Mouse (Mus musculus) ES-E14 (cell line): Measurements from ENCODE around the gene Sp9. TPM values are rescaled to one million over a fixed set of nuclear protein-coding genes. Genes with fewer than 3 reads are reported as not detected.

ENCODE experiments used
- DNase-seq: peaks from one replicate; pipeline ENCODE4 v3.0.0-alpha.2; 2013; ENCODE audit warnings: low read depth, low spot score
- H3K27ac ChIP-seq: 2 replicates; pipeline ENCODE4 v1.5.1; 2012; ENCODE audit warnings: low read depth, mild to moderate bottlenecking, low read length, moderate library complexity, mixed read lengths; ENCODE audit not compliant: poor library complexity, insufficient read depth, severe bottlenecking
- H3K36me3 ChIP-seq: 2 replicates; pipeline ENCODE4 v1.6.1; 2012; ENCODE audit warnings: mild to moderate bottlenecking, low read length, moderate library complexity, mixed read lengths; ENCODE audit not compliant: control insufficient read depth, poor library complexity, insufficient read depth, severe bottlenecking
- H3K4me1 ChIP-seq, 2 experiments: fragments of 150-350 bp in 1 of 2; sonication (generic) in 1 of 2; 2 replicates each; pipeline ENCODE4 v1.6.1; 2012; ENCODE audit warnings: low read length in 2 of 2, mild to moderate bottlenecking in 1 of 2, mixed read lengths in 1 of 2; ENCODE audit not compliant: control insufficient read depth in 2 of 2, insufficient read depth in 2 of 2, poor library complexity in 1 of 2
- H3K4me3 ChIP-seq, 2 experiments: fragments of 150-350 bp in 1 of 2; sonication (generic) in 1 of 2; 2 replicates each; pipeline ENCODE4 v1.5.1; 2012; ENCODE audit warnings: low read length in 2 of 2, low read depth in 1 of 2, mild to moderate bottlenecking in 1 of 2, mixed read lengths in 1 of 2; ENCODE audit not compliant: insufficient read depth in 1 of 2, poor library complexity in 1 of 2, severe bottlenecking in 1 of 2
- H3K9ac ChIP-seq: 2 replicates; pipeline ENCODE4 v1.6.1; 2012; ENCODE audit warnings: low read depth, mild to moderate bottlenecking, low read length, mixed read lengths; ENCODE audit not compliant: poor library complexity, insufficient read depth, severe bottlenecking
- H3K9me3 ChIP-seq: fragments of 150-350 bp; sonication (generic); 2 replicates; pipeline ENCODE4 v1.6.1; 2012; ENCODE audit warnings: low read depth, mild to moderate bottlenecking, low read length; ENCODE audit not compliant: control insufficient read depth, insufficient read depth
- CHD2 ChIP-seq: IDR thresholded peaks from 2 replicates; pipeline ENCODE4 v1.6.1; 2014; ENCODE audit warnings: mild to moderate bottlenecking, low read depth, low read length, inconsistent platforms
- HCFC1 ChIP-seq: IDR thresholded peaks from 2 replicates; pipeline ENCODE4 v1.6.1; 2012; ENCODE audit warnings: low read length, inconsistent platforms, borderline replicate concordance; ENCODE audit not compliant: insufficient read depth
- MAFK ChIP-seq: IDR thresholded peaks from 2 replicates; pipeline ENCODE4 v1.6.1; 2014; ENCODE audit warnings: mild to moderate bottlenecking, low read depth, low read length, inconsistent platforms; ENCODE audit not compliant: insufficient read depth
- ZC3H11A ChIP-seq: IDR thresholded peaks from 2 replicates; pipeline ENCODE4 v1.6.1; 2012; ENCODE audit warnings: low read depth, mild to moderate bottlenecking, inconsistent platforms, low read length, borderline replicate concordance
- ZNF384 ChIP-seq: IDR thresholded peaks from 2 replicates; pipeline ENCODE4 v1.6.1; 2012; ENCODE audit warnings: low read depth, low read length, inconsistent platforms
- in situ Hi-C, 2 experiments: fragments of 600-800 bp; cut with MboI; formaldehyde crosslinking; loops; one replicate each; pipeline ENCODE4 v1.15.1; 2025; ENCODE audit warnings: low sequenced_read_pairs in 2 of 2, inconsistent platforms in 1 of 2; ENCODE audit not compliant: unreplicated experiment in 2 of 2
- total RNA-seq: library from RNA; depleted of rRNA; stranded (reverse); fragments of 300-350 nt; gene quantifications from 2 replicates; pipeline ENCODE4 v1.2.3, GENCODE M21; 2012

The Sp9 gene
- total RNA-seq, 1 experiment, result 0.80 TPM

DNA sequence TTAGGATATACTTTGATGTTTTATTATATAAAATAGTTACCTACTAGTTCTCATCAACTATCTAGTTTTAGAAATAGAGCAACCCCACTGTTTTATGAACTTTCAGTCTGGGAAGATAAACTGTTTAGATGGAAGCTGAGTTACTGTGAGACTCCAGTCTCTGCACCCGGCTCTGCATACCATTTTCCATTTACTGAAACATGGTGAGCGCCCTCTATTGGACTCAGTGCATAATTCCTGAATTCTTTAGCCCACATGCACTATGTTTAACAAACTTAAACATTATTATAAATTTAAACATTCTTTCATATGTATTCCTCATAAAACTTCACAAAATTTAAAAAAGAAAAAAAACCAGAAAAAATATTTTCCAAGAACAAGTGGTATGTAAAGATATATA, 13.9 kb downstream of the Sp9 start:
- H3K9me3 ChIP-seq, result no peaks in the 10 kb centered on the region
- TF ChIP-seq CHD2 (no peak), ZNF384 (no peak), ZC3H11A (no peak), HCFC1 (no peak), MAFK (no peak)
- no peak for DNase-seq
- H3K4me3 ChIP-seq, result no peak overlapping the region
- in situ Hi-C loops, result loop anchor here in 1 of 2 experiments (10.0 to 25.0 kb wide), 2 partner anchors 221 to 1048 kb away; no protein-coding TSS in a partner anchor
- no peaks in the 10 kb centered on the region for H3K36me3 ChIP-seq
- H3K27ac ChIP-seq, result no peak overlapping the region
- no peak overlapping the region for H3K9ac ChIP-seq
- no peaks in the 10 kb centered on the region; a peak in 1 of 4 replicates for H3K4me1 ChIP-seq

DNA sequence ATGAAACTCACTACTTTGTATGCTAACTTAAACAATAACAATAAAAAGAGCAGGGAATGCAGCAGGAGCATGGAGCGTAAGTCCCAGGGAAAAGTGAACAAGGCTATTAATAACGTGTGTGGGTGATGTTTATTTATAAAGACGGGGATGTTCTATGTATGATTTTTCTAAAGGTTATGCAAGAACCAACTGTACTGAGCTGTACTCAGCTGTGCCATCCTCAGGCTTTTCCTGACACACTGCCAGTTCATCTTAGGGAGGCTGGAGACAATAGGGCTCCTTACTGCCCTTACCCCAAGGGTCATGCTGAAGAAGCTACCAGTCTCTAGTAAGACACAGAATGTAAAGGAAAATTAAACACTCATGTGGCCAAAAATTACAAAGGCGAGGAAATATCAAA, 19.4 kb downstream of the Sp9 start:
- in situ Hi-C loops, result loop anchor here in 1 of 2 experiments (25.0 kb wide), 1 partner anchor 1054 kb away; no protein-coding TSS in a partner anchor
- no peak overlapping the region for H3K27ac ChIP-seq

DNA sequence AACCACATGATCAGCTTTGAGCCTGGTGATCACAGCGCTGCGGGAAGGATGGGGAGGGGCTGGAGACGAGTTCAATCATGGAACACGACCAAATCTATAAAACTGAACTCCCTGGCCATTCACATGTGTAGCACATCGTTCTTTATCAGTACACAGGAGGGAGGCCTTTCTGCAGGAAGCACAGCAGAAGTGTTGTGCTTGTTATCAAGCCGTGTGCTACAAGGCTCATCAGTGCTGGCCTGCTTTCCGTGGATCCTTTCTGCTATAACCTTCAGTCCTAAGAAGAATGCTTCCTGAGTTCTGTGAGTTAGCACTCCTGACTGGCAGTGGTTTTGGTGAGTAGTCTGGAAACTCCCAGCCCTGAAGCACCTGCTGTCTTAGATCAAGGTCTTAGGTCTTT, 23.3 kb downstream of the Sp9 start:
- H3K36me3 ChIP-seq, result peaks cover 3% of the 10 kb centered on the region; the same call in 1 of the 2 replicates
- in situ Hi-C loops, result loop anchor here in 1 of 2 experiments (25.0 kb wide), 1 partner anchor 1058 kb away; no protein-coding TSS in a partner anchor
- no peak overlapping the region for H3K9ac ChIP-seq
- DNase-seq, result no peak
- H3K27ac ChIP-seq, result no peak overlapping the region
- TF ChIP-seq CHD2 (no peak), HCFC1 (no peak), ZC3H11A (no peak), MAFK (no peak), ZNF384 (no peak)
- no peaks in the 10 kb centered on the region for H3K9me3 ChIP-seq
- H3K4me3 ChIP-seq, result no peak overlapping the region
- H3K4me1 ChIP-seq, result 0 out of 4 replicates have a peak, but pooled peaks cover 0 to 2% of the 10 kb centered on the region in 2 experiments

More for the DNA sequence above, 19.4 kb downstream of the Sp9 start:
- DNase-seq, result no peak
- no peaks in the 10 kb centered on the region for H3K9me3 ChIP-seq
- H3K4me1 ChIP-seq, result 0 out of 4 replicates have a peak, but pooled peaks cover 0 to 2% of the 10 kb centered on the region in 2 experiments
- H3K4me3 ChIP-seq, result no peak overlapping the region
- TF ChIP-seq HCFC1, result no peak
- no peak for TF ChIP-seq CHD2
- TF ChIP-seq ZNF384, result no peak
- TF ChIP-seq ZC3H11A, result no peak
- no peak for TF ChIP-seq MAFK
- H3K9ac ChIP-seq, result no peak overlapping the region
- no peaks in the 10 kb centered on the region; the same call in 1 of the 2 replicates for H3K36me3 ChIP-seq

DNA sequence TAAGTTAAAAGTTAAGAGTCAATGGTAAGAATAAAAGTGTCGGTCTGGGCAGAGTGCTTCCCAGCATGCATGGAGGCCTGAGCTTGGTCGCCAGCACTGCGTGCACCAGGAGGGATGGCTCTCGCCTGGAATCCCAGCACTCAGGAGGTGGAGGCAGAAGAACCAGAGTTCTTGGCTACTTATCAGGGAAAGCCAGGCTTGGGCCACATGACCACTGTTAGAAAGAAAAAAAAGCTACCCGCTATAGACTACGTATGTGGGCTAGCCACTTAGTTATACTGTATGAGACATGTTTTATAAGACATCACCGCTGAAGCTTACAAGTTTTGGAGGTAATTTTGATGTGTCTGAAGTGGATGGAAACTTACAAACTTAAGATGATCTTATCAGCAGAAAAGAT, 26.4 kb downstream of the Sp9 start:
- no peak overlapping the region for H3K9ac ChIP-seq
- H3K4me1 ChIP-seq, result 0 out of 4 replicates have a peak, but pooled peaks cover 0 to 2% of the 10 kb centered on the region in 2 experiments
- in situ Hi-C loops, result loop anchor here in 1 of 2 experiments (25.0 kb wide), 1 partner anchor 1061 kb away; no protein-coding TSS in a partner anchor
- no peaks in the 10 kb centered on the region for H3K9me3 ChIP-seq
- TF ChIP-seq CHD2 (no peak), MAFK (no peak), ZNF384 (no peak), HCFC1 (no peak), ZC3H11A (no peak)
- no peak for DNase-seq
- H3K27ac ChIP-seq, result no peak overlapping the region
- peaks cover 7% of the 10 kb centered on the region for H3K36me3 ChIP-seq
- no peak overlapping the region for H3K4me3 ChIP-seq
